Mouse (Mus musculus) embryonic facial prominence, embryonic 15.5 days (tissue): ENCODE data around the gene Slc1a7. TPM values are rescaled to one million over a fixed set of nuclear protein-coding genes. Genes with fewer than 3 reads are reported as not detected.

ENCODE experiments used
- ATAC-seq: fragments of 200-750 bp; cut with Nextera tagmentation; 2 replicates; pipeline ENCODE4 v1.8.0; 2017; ENCODE audit warnings: low read depth, moderate TSS enrichment; ENCODE audit not compliant: insufficient number of reproducible peaks, low FRiP score, low TSS enrichment
- H3K27ac ChIP-seq: fragments of 300-500 bp; sonication (generic); replicated peaks from 2 replicates; pipeline ENCODE4 v1.5.1; 2015; ENCODE audit warnings: mild to moderate bottlenecking, inconsistent platforms
- H3K27me3 ChIP-seq: fragments of 300-500 bp; sonication (generic); 2 replicates; pipeline ENCODE4 v1.6.1; 2015; ENCODE audit warnings: inconsistent platforms
- H3K36me3 ChIP-seq: fragments of 300-500 bp; sonication (generic); 2 replicates; pipeline ENCODE4 v1.6.1; 2015; ENCODE audit warnings: mild to moderate bottlenecking, inconsistent platforms
- H3K4me1 ChIP-seq: fragments of 300-500 bp; sonication (generic); 2 replicates; pipeline ENCODE4 v1.6.1; 2015; ENCODE audit warnings: inconsistent platforms
- H3K4me2 ChIP-seq: fragments of 300-500 bp; sonication (generic); replicated peaks from 2 replicates; pipeline ENCODE4 v1.6.1; 2015; ENCODE audit warnings: mild to moderate bottlenecking, inconsistent platforms
- H3K4me3 ChIP-seq: fragments of 300-500 bp; sonication (generic); replicated peaks from 2 replicates; pipeline ENCODE4 v1.5.1; 2015; ENCODE audit warnings: mild to moderate bottlenecking, inconsistent platforms
- H3K9ac ChIP-seq: fragments of 300-500 bp; sonication (generic); 2 replicates; pipeline ENCODE4 v1.6.1; 2015; ENCODE audit warnings: inconsistent platforms
- H3K9me3 ChIP-seq: fragments of 300-500 bp; sonication (generic); replicated peaks from 2 replicates; pipeline ENCODE4 v1.6.1; 2016; ENCODE audit warnings: inconsistent platforms
- WGBS: fragments of 180-500 bp; shearing (Covaris S2); methylation state at CpG from one replicate; pipeline ENCODE4 v1.1.7; 2015; 5-methylcytosine and 5-hydroxymethylcytosine counted together
- polyA plus RNA-seq: library from polyadenylated mRNA; unstranded; fragments of >200 nt; fragmentation: Nextera tagmentation; extraction: Ambion mirVana; gene quantifications from 2 replicates; pipeline ENCODE4 v1.2.1, GENCODE M21; 2015

Gene Slc1a7
- polyA plus RNA-seq, 1 experiment from 2014 or later: 0.16 TPM

- Histone ChIP-seq H3K36me3 (no peaks in the 10 kb centered on the region), H3K9me3 (no peaks in the 10 kb centered on the region), H3K4me3 (no peak overlapping the region), H3K27ac (no peak overlapping the region), H3K9ac (no peak overlapping the region), H3K4me1 (peaks cover 4% of the 10 kb centered on the region; the same call in 1 of the 2 replicates), H3K27me3 (no peaks in the 10 kb centered on the region), H3K4me2 (no peak overlapping the region)
- no peak for ATAC-seq
- 89% methylated on average over 1 of the region's 1 CpGs for WGBS
Measured at GRCm38 (mm10) chr4:107971162-107971561, 3.0 kb downstream of the Slc1a7 start.

DNA sequence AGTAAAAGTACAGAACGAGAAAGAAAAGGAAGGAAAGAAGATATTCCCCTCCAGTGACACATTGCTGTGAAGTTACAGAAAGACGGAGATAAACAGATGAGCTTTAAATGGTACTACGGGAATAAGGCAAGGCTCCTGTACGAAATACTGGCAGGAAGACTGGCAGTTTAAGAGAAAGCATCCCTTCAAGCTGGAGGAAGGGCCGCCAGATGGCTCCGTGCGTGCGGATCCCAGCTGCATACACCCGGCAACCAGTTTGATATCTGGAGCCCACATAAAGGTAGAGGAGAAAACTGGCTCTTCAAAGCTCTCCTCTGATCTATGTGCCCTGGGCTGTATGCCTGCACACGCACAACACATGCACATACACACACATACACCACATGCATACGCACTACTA, 6.4 kb downstream of the Slc1a7 start:
- 0 out of 2 replicates have a peak, but pooled peaks cover 5% of the 10 kb centered on the region for H3K4me1 ChIP-seq
- H3K4me2 ChIP-seq: no peak overlapping the region
- ATAC-seq: no peak
- no peak overlapping the region for H3K9ac ChIP-seq
- 60% methylated on average over 11 of the region's 11 CpGs for WGBS
- no peaks in the 10 kb centered on the region for H3K9me3 ChIP-seq
- no peaks in the 10 kb centered on the region for H3K36me3 ChIP-seq
- H3K27ac ChIP-seq: no peak overlapping the region
- H3K27me3 ChIP-seq: no peaks in the 10 kb centered on the region
- no peak overlapping the region for H3K4me3 ChIP-seq

GRCm38 (mm10) chr4:107975004-107975403, 6.9 kb downstream of the Slc1a7 start:
- 62% methylated on average over 7 of the region's 7 CpGs for WGBS
- Histone ChIP-seq H3K4me3 (no peak overlapping the region), H3K9ac (no peak overlapping the region), H3K9me3 (no peaks in the 10 kb centered on the region), H3K4me1 (peaks cover 10% of the 10 kb centered on the region; the same call in 1 of the 2 replicates), H3K4me2 (no peak overlapping the region), H3K27ac (no peak overlapping the region), H3K36me3 (no peaks in the 10 kb centered on the region), H3K27me3 (no peaks in the 10 kb centered on the region)
- no peak for ATAC-seq

- H3K9me3 ChIP-seq: no peaks in the 10 kb centered on the region
- no peak for ATAC-seq
- H3K27ac ChIP-seq: no peak overlapping the region
- peaks cover 13% of the 10 kb centered on the region; the same call in 1 of the 2 replicates for H3K4me1 ChIP-seq
- no peak overlapping the region for H3K4me2 ChIP-seq
- no peak overlapping the region for H3K9ac ChIP-seq
- 43% methylated on average over 4 of the region's 4 CpGs for WGBS
- H3K4me3 ChIP-seq: no peak overlapping the region
- no peaks in the 10 kb centered on the region for H3K27me3 ChIP-seq
- no peaks in the 10 kb centered on the region for H3K36me3 ChIP-seq
Measured at GRCm38 (mm10) chr4:107977593-107977992, 9.5 kb downstream of the Slc1a7 start.

GRCm38 (mm10) chr4:107979530-107979929, 11.4 kb downstream of the Slc1a7 start:
- Histone ChIP-seq H3K4me3 (no peak overlapping the region), H3K4me2 (no peak overlapping the region), H3K9ac (no peak overlapping the region), H3K36me3 (no peaks in the 10 kb centered on the region), H3K27ac (peak overlapping the region; percentile 36), H3K9me3 (no peaks in the 10 kb centered on the region), H3K4me1 (peaks cover 27% of the 10 kb centered on the region), H3K27me3 (no peaks in the 10 kb centered on the region)
- 29% methylated on average over 2 of the region's 2 CpGs for WGBS
- no peak for ATAC-seq

- Histone ChIP-seq H3K4me2 (no peak overlapping the region), H3K27me3 (no peaks in the 10 kb centered on the region), H3K36me3 (no peaks in the 10 kb centered on the region), H3K4me3 (no peak overlapping the region), H3K9me3 (no peaks in the 10 kb centered on the region), H3K9ac (no peak overlapping the region), H3K4me1 (peaks cover 33% of the 10 kb centered on the region), H3K27ac (peak overlapping the region; percentile 36; the same call in 1 of the 2 replicates)
- ATAC-seq: no peak
- WGBS: 70% methylated on average over 6 of the region's 6 CpGs
Measured at GRCm38 (mm10) chr4:107980002-107980600, 12.0 kb downstream of the Slc1a7 start.

DNA sequence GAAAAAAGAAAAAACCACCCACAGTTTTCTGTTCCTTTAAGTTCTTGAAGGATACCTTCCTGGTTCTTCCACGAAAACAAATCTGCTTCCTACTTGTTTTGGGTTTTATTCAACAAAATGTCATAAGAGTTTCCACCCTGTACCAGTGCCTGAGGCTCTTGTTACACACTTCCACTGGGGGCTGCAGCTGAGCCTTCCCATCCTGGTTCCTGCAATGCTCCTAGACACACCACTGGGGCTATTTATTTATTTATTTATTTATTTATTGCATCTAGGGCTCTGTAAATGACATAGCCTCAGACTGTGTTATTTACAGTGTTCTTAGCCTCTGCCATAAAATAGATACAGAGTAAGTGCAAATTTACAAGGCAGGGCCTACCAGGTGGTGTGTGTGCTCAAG, 15.6 kb downstream of the Slc1a7 start:
- H3K27me3 ChIP-seq: no peaks in the 10 kb centered on the region
- peak overlapping the region; percentile 95 for H3K27ac ChIP-seq
- H3K9me3 ChIP-seq: no peaks in the 10 kb centered on the region
- H3K4me1 ChIP-seq: peaks cover 43% of the 10 kb centered on the region
- no peak overlapping the region for H3K4me3 ChIP-seq
- peak; percentile 9; the same call in 1 of the 2 replicates for ATAC-seq
- 44% methylated on average over 1 of the region's 1 CpGs for WGBS
- H3K36me3 ChIP-seq: no peaks in the 10 kb centered on the region
- no peak overlapping the region for H3K9ac ChIP-seq
- H3K4me2 ChIP-seq: no peak overlapping the region

DNA sequence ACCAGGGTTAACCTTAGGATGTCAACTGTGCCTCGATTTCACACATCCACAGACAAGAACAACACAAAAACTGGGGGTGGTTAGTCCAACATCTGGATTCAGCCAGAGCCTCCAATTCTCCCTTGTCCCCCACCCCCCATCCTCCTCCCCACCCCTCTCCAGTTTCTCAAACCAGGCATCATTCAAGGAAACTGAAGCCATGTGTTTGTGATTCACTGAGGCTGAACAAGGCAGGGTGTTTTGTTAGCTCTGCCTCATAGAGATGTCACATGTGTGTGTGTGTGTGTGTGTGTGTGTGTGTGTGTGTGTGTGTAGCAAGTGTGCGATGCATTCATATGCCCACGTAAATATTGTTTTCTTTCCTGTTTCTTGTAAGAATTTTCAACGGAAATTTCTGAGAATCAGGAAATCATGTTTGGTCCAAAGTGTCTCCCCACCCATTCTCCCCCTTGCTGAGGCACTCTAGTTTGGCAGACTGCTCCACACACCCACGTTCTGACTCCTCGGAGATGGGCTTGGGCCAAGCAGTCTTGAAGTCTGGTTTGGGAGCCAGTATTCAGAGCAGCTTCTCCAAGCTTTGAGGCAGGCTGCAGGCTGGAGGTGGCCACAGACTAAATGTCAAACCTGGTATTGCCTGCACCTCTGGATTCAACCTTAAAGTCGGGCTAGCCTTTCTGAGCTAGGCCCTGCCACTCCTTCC, 16.3 kb downstream of the Slc1a7 start:
- H3K9me3 ChIP-seq: no peaks in the 10 kb centered on the region
- 0 out of 2 replicates have a peak overlapping the region, but pooled peaks have one; percentile 6 for H3K4me2 ChIP-seq
- H3K4me1 ChIP-seq: peaks cover 38% of the 10 kb centered on the region
- H3K4me3 ChIP-seq: no peak overlapping the region
- no peaks in the 10 kb centered on the region for H3K36me3 ChIP-seq
- 19% methylated on average over 7 of the region's 7 CpGs for WGBS
- peak; percentile 84 for ATAC-seq
- no peak overlapping the region for H3K9ac ChIP-seq
- H3K27me3 ChIP-seq: no peaks in the 10 kb centered on the region
- peak overlapping the region; percentile 95 for H3K27ac ChIP-seq

DNA sequence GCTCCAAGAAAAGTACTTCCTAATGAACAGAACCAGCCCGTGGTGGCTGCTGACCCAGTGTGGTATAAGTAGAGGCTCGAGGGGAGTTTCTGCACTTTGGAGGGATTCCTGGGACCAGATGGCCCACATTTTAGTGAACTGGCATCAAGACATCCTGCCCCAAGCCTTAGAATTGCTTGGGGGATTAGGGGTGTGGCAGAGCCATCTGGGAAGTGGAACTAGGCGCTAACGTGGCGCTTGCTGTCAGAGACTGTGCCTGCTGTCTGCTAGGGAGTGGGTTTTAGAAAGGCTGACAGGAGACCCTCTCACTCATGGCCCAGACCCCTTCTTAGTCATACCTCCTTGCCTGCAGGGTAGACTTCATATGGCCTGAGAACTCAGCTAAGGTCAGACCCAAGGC, 17.7 kb downstream of the Slc1a7 start:
- H3K36me3 ChIP-seq: no peaks in the 10 kb centered on the region
- 50% methylated on average over 5 of the region's 5 CpGs for WGBS

GRCm38 (mm10) chr4:107986386-107987168, 18.4 kb downstream of the Slc1a7 start:
- Histone ChIP-seq H3K4me2 (no peak overlapping the region), H3K27ac (0 out of 2 replicates have a peak overlapping the region, but pooled peaks have one; percentile 95), H3K4me3 (no peak overlapping the region), H3K36me3 (no peaks in the 10 kb centered on the region), H3K9me3 (no peaks in the 10 kb centered on the region), H3K9ac (no peak overlapping the region), H3K27me3 (no peaks in the 10 kb centered on the region), H3K4me1 (peaks cover 30% of the 10 kb centered on the region)
- ATAC-seq: no peak
- WGBS: 88% methylated on average over 11 of the region's 11 CpGs

More for the DNA sequence above, 17.7 kb downstream of the Slc1a7 start:
- no peaks in the 10 kb centered on the region for H3K9me3 ChIP-seq
- peaks cover 30% of the 10 kb centered on the region for H3K4me1 ChIP-seq
- H3K4me2 ChIP-seq: no peak overlapping the region
- no peak overlapping the region for H3K4me3 ChIP-seq
- H3K27me3 ChIP-seq: no peaks in the 10 kb centered on the region
- ATAC-seq: no peak
- peak overlapping the region; percentile 95 for H3K27ac ChIP-seq
- H3K9ac ChIP-seq: no peak overlapping the region

DNA sequence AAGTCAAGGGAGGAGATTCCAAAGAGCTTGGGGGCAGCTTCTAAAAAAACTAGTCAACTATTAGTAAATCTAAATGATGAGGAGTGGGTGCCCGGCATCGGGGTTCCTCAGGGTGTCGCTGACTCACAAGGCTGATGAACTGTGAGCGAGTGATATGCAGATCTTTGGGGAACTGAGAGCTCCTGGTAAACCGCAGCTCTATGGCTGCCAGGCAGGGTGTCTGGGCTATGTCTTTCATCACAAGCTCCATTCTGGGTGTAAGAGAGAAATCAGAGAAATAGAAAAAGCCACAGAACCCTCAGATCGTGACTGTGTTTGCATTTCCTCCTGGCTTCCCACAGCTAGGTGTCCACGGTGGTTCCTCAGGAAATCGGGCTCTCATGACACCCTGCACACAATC, 20.8 kb downstream of the Slc1a7 start:
- Histone ChIP-seq H3K36me3 (no peaks in the 10 kb centered on the region), H3K9me3 (no peaks in the 10 kb centered on the region), H3K9ac (no peak overlapping the region), H3K27ac (no peak overlapping the region), H3K27me3 (no peaks in the 10 kb centered on the region), H3K4me1 (peaks cover 19% of the 10 kb centered on the region), H3K4me2 (no peak overlapping the region), H3K4me3 (no peak overlapping the region)
- no peak for ATAC-seq
- WGBS: 53% methylated on average over 8 of the region's 8 CpGs
